Mouse (Mus musculus) heart, embryonic 11.5 days (tissue): ENCODE results near the gene Acsbg2. TPM values are rescaled to one million over a fixed set of nuclear protein-coding genes. Genes with fewer than 3 reads are reported as not detected.
A peak's percentile ranks its signal among the peaks of the same experiment; 100 is the strongest.

Experiments used
- ATAC-seq: fragments of 200-750 bp; cut with Nextera tagmentation; replicated peaks from 2 replicates; pipeline ENCODE4 v1.8.0; 2017; ENCODE audit warnings: moderate library complexity; ENCODE audit not compliant: insufficient number of reproducible peaks, low FRiP score, low TSS enrichment
- H3K27ac ChIP-seq: fragments of 300-500 bp; sonication (generic); 2 replicates; pipeline ENCODE4 v1.5.1; 2014; ENCODE audit warnings: mild to moderate bottlenecking, low read depth, low read length
- H3K27me3 ChIP-seq: fragments of 300-500 bp; sonication (generic); 2 replicates; pipeline ENCODE4 v1.6.1; 2014; ENCODE audit warnings: mild to moderate bottlenecking, low read length, mixed read lengths; ENCODE audit not compliant: control insufficient read depth, insufficient read depth
- H3K36me3 ChIP-seq: fragments of 300-500 bp; sonication (generic); 2 replicates; pipeline ENCODE4 v1.6.1; 2014; ENCODE audit warnings: mild to moderate bottlenecking, low read length, moderate library complexity, mixed read lengths; ENCODE audit not compliant: control insufficient read depth, insufficient read depth
- H3K4me1 ChIP-seq: fragments of 300-500 bp; sonication (generic); 2 replicates; pipeline ENCODE4 v1.6.1; 2014; ENCODE audit warnings: low read length; ENCODE audit not compliant: control insufficient read depth, insufficient read depth
- H3K4me2 ChIP-seq: fragments of 300-500 bp; sonication (generic); 2 replicates; pipeline ENCODE4 v1.6.1; 2014; ENCODE audit warnings: mild to moderate bottlenecking, moderate library complexity
- H3K4me3 ChIP-seq: fragments of 300-500 bp; sonication (generic); 2 replicates; pipeline ENCODE4 v1.5.1; 2014; ENCODE audit warnings: low read depth, low read length
- H3K9ac ChIP-seq: fragments of 300-500 bp; sonication (generic); 2 replicates; pipeline ENCODE4 v1.6.1; 2014; ENCODE audit warnings: mild to moderate bottlenecking, low read depth, low read length, moderate library complexity
- H3K9me3 ChIP-seq: fragments of 300-500 bp; sonication (generic); replicated peaks from 2 replicates; pipeline ENCODE4 v1.6.1; 2016; ENCODE audit warnings: low read length; ENCODE audit not compliant: control insufficient read depth
- WGBS: fragments of 180-500 bp; shearing (Covaris S2); extraction: QIAGEN DNeasy Blood & Tissue Kit; methylation state at CpG from one replicate; pipeline ENCODE4 v1.1.7; 2014; ENCODE audit not compliant: insufficient replicate concordance; 5-methylcytosine and 5-hydroxymethylcytosine counted together
- polyA plus RNA-seq: library from polyadenylated mRNA; unstranded; fragments of >200 nt; fragmentation: Nextera tagmentation; extraction: Ambion mirVana; gene quantifications from 2 replicates; pipeline ENCODE4 v1.2.1, GENCODE M21; 2014

The Acsbg2 gene
- polyA plus RNA-seq, 1 experiment from 2014 or later, result not detected

DNA sequence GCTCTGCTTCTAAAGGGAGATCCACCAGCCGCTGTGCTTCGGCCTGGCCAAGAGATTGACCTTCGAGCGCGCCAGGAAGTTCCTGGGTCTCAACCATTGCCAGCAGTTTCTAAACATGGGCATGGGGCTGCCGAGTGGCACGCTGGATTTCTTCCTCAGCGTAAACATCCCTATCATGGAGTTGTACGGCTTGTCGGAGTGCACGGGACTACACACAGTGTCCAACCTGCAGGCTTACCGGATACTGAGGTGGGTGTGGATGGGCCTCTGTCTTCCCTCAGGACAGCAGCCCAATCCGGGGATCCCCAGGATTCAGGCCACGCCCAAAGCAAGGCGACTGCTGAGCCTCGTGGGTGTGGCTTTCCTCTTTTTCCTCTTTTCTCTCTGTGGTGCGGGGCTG, 9.4 kb upstream of the Acsbg2 start:
- no peaks in the 10 kb centered on the region for H3K36me3 ChIP-seq
- peak overlapping the region; percentile 43; the same call in 1 of the 2 replicates for H3K9ac ChIP-seq
- no peaks in the 10 kb centered on the region for H3K27me3 ChIP-seq
- no peak overlapping the region for H3K27ac ChIP-seq
- peak overlapping the region; percentile 53 for H3K4me2 ChIP-seq
- no peaks in the 10 kb centered on the region; the same call in 1 of the 2 replicates for H3K9me3 ChIP-seq
- no peak for ATAC-seq
- H3K4me3 ChIP-seq, result peak overlapping the region; percentile 25; the same call in 1 of the 2 replicates
- WGBS, result 39% methylated on average over 17 of the region's 17 CpGs
- peaks cover 8% of the 10 kb centered on the region; the same call in 1 of the 2 replicates for H3K4me1 ChIP-seq

DNA sequence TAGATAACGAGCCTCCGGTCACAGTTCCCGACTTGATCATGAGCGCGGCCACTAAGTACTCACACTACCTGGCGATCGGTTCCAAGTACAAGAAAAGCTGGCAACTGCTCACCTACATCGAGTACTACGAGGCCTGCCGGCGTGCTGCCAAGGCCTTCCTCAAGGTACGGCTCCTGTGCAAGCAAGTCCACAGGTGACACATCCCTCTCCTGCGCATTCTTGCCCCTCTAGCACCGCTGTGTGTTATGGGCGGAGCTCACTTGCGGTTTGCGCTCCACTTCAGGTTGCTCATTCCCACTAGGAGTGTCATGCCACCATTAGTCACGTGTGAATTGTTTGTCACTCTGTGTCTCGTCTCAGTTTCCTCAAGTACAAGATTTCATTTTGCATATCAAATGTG, 3.2 kb upstream of the Acsbg2 start:
- H3K27ac ChIP-seq, result no peak overlapping the region
- H3K27me3 ChIP-seq, result no peaks in the 10 kb centered on the region
- no peak overlapping the region for H3K4me2 ChIP-seq
- ATAC-seq, result no peak
- WGBS, result 86% methylated on average over 19 of the region's 19 CpGs
- no peak overlapping the region for H3K9ac ChIP-seq
- no peaks in the 10 kb centered on the region for H3K4me1 ChIP-seq
- no peaks in the 10 kb centered on the region for H3K9me3 ChIP-seq
- H3K36me3 ChIP-seq, result no peaks in the 10 kb centered on the region
- H3K4me3 ChIP-seq, result no peak overlapping the region

GRCm38 (mm10) chr17:56876981-56877380, 2.7 kb upstream of the Acsbg2 start:
- H3K9me3 ChIP-seq, result no peaks in the 10 kb centered on the region
- H3K4me3 ChIP-seq, result no peak overlapping the region
- H3K4me2 ChIP-seq, result no peak overlapping the region
- WGBS, result 67% methylated on average over 8 of the region's 8 CpGs
- no peak overlapping the region for H3K27ac ChIP-seq
- H3K36me3 ChIP-seq, result no peaks in the 10 kb centered on the region
- H3K27me3 ChIP-seq, result no peaks in the 10 kb centered on the region
- no peaks in the 10 kb centered on the region for H3K4me1 ChIP-seq
- no peak for ATAC-seq
- H3K9ac ChIP-seq, result no peak overlapping the region

DNA sequence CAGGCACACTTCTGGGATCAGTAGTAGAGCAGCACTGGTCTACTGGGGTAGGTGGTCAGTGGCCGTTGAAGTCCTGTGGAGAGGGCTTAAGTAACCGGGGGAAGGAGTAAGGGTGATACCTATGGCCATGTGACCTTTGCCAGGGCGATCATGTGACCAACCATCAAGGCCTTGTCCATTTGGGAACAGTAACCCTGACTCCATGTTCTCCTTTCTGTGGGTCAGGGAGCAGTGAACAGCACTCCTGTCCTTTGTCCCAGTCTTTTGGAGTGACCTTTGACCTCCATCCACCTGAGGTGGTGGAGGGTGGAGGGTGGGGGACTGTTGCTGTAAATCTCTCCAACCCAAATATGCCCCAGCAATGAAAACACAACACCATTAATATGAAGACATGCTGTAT, 2.2 kb upstream of the Acsbg2 start:
- Histone ChIP-seq H3K27me3 (no peaks in the 10 kb centered on the region), H3K4me1 (no peaks in the 10 kb centered on the region), H3K4me2 (no peak overlapping the region), H3K9me3 (no peaks in the 10 kb centered on the region), H3K27ac (no peak overlapping the region), H3K9ac (no peak overlapping the region), H3K36me3 (no peaks in the 10 kb centered on the region), H3K4me3 (no peak overlapping the region)
- ATAC-seq, result no peak
- 78% methylated on average over 3 of the region's 3 CpGs for WGBS

DNA sequence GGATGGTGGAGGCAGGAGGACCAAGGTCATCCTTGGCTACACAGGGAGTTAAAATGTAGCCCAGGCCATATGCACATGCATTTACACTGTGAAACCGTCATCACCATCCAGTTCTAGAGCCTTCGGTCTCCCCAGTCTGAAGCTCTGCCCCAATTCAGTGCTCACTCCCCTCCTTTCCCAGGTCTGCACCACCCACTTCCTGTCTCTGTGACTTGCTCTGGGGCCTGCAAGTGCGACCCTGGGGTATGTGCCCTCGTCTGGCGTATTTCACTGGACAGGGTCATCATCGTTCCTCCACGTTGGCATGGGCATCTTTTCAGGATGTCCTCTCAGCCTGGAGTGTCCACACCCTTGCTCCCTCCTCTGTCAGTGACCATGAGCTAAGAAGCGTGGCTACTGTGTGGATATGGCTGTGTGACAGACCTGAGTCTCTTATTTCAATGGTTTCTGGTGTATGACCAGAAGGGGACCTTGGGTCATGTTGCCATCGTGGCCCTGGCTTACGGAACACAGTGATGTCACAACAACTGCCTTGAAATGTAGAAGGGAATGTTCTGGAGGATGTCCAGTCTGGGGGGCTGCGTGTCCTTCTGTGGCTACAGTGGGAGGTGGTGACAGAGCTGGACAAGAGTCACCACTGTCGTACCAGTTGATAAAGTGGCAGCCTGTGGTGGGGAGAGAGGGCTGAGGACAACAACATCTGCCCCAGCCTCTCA, 847 bp upstream of the Acsbg2 start, which contains the start of gene 1700061G19Rik:
TSS of gene 1700061G19Rik (plus strand) at position 542 of the 716 bp plus-strand sequence.
- Histone ChIP-seq H3K36me3 (no peaks in the 10 kb centered on the region), H3K9me3 (no peaks in the 10 kb centered on the region), H3K4me1 (no peaks in the 10 kb centered on the region), H3K27ac (no peak within 1 kb of the TSS), H3K27me3 (no peaks in the 10 kb centered on the region), H3K4me3 (no peak within 1 kb of the TSS), H3K4me2 (no peak within 1 kb of the TSS), H3K9ac (no peak within 1 kb of the TSS)
- ATAC-seq, result no peak
- 76% methylated on average over 12 of the region's 12 CpGs for WGBS

- Histone ChIP-seq H3K9ac (no peak overlapping the region), H3K9me3 (no peaks in the 10 kb centered on the region), H3K36me3 (no peaks in the 10 kb centered on the region), H3K27me3 (no peaks in the 10 kb centered on the region), H3K4me3 (no peak overlapping the region), H3K4me2 (no peak overlapping the region), H3K4me1 (no peaks in the 10 kb centered on the region), H3K27ac (no peak overlapping the region)
- no peak for ATAC-seq
- 67% methylated on average over 7 of the region's 7 CpGs for WGBS
These were observed 1.7 kb downstream of the Acsbg2 start for GRCm38 (mm10) chr17:56872512-56872911.

GRCm38 (mm10) chr17:56871767-56872166, 2.5 kb downstream of the Acsbg2 start:
- H3K9me3 ChIP-seq, result no peaks in the 10 kb centered on the region
- ATAC-seq, result no peak
- H3K36me3 ChIP-seq, result no peaks in the 10 kb centered on the region
- no peak overlapping the region for H3K4me3 ChIP-seq
- no peak overlapping the region for H3K4me2 ChIP-seq
- H3K4me1 ChIP-seq, result no peaks in the 10 kb centered on the region
- no peak overlapping the region for H3K27ac ChIP-seq
- H3K27me3 ChIP-seq, result no peaks in the 10 kb centered on the region
- no peak overlapping the region for H3K9ac ChIP-seq
- 72% methylated on average over 8 of the region's 8 CpGs for WGBS

DNA sequence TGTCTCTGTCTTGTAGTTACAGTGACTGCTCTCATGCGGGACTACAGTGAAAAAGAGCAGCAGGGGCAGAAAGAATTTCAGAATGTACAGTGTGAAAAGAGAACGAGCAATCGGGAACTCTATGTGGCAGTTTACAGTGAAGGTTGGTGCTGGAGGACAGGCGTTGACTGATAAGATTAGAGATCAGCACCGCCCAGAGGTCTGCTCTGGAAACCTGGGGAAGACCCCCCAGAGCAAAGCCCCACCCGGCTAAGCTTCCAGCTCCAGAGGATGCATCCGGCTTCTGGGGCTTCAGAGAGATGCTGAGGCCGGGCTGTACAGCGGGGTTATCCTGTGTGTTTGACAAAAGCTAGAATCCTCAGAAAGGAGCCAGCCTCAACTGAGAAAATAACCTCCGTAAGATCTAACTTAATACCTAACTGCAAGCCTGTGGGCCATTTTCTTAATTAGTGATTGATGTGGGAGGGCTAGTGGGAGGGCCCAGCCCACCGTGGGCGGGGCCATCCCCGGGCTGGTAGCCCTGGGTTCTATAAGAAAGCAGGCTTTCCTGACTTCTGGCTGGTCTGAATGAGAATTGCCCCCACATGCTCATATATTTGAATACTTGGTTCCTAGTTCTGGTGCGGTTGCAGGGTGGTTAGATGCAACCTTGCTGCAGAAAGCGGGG, 3.8 kb downstream of the Acsbg2 start:
- Histone ChIP-seq H3K27ac (no peak overlapping the region), H3K9me3 (0 out of 2 replicates have a peak, but pooled peaks cover 2% of the 10 kb centered on the region), H3K9ac (no peak overlapping the region), H3K36me3 (no peaks in the 10 kb centered on the region), H3K4me1 (no peaks in the 10 kb centered on the region), H3K4me3 (no peak overlapping the region), H3K27me3 (no peaks in the 10 kb centered on the region), H3K4me2 (no peak overlapping the region)
- ATAC-seq, result no peak
- 45% methylated on average over 15 of the region's 15 CpGs for WGBS
